Mouse (Mus musculus): ENCODE results near the gene Rtn4r. TPM values are rescaled to one million over a fixed set of nuclear protein-coding genes. Genes with fewer than 3 reads are reported as not detected.

The Rtn4r gene
- polyA plus RNA-seq (2015; fragmentation: Nextera tagmentation; extraction: Ambion mirVana), result 15.6 and 24.3 TPM in 2 replicates

DNA sequence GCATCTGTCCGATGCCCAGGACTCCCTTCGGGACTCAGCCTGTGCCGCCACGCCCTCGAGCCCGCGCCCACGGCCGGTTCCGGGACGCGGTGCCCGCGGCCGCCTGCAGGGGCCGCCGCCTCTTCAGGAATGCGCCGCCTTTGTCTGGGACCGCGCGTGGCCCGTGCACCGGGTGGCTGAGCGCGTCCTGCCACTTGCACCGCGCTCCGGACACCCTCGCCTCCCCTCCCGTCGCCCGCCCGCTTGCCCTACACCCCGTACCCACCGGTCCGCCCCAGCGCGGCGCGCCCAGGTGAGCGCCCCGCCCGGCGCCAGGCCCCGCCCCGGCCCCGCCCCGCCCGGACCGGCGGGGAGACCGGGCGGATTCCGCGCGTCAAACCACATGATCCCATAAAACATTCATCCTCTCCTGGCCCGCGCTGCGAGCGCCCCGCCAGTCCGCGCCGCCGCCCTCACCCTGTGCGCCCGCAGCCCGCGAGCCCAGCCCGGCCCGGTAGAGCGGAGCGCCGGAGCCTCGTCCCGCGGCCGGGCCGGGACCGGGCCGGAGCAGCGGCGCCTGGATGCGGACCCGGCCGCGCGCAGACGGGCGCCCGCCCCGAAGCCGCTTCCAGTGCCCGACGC lies at the start of gene Rtn4r:
Gene Rtn4r, plus strand, starts transcription at position 402 of the 621 bp plus-strand sequence.
- no peaks in the 10 kb centered on the region for H3K36me3 ChIP-seq (ENCODE audit: control insufficient read depth, insufficient read depth, low read length)
- peak within 1 kb of the TSS; percentile 84 for H3K9ac ChIP-seq (ENCODE audit: low read depth, low read length)
- peak within 1 kb of the TSS; percentile 63 for H3K4me3 ChIP-seq (ENCODE audit: low read length)
- peak within 1 kb of the TSS; percentile 80 for H3K27ac ChIP-seq (ENCODE audit: low read depth, low read length)
- H3K9me3 ChIP-seq (ENCODE audit: control insufficient read depth, low read length), result no peaks in the 10 kb centered on the region
- WGBS, result 0% methylated on average over 35 of the region's 96 CpGs
- peak within 1 kb of the TSS; percentile 87 for H3K4me2 ChIP-seq (ENCODE audit: low read length)
- peaks cover 29% of the 10 kb centered on the region for H3K4me1 ChIP-seq (ENCODE audit: control insufficient read depth, insufficient read depth, low read depth, low read length)
- peaks cover 2% of the 10 kb centered on the region; the same call in 1 of the 2 replicates for H3K27me3 ChIP-seq (replicated peaks; ENCODE audit: control insufficient read depth, insufficient read depth, low read length)
- peak; percentile 77 for ATAC-seq

GRCm38 (mm10) chr16:18078314-18079015 lies 49.0 kb upstream of the Rtn4r start:
- H3K9me3 ChIP-seq (ENCODE audit: control insufficient read depth, low read length), result no peaks in the 10 kb centered on the region
- WGBS, result 90% methylated on average over 5 of the region's 5 CpGs
- ATAC-seq, result no peak

GRCm38 (mm10) chr16:18079300-18079699 lies 48.1 kb upstream of the Rtn4r start:
- ATAC-seq, result no peak
- Histone ChIP-seq H3K9me3 (ENCODE audit: control insufficient read depth, low read length) (no peaks in the 10 kb centered on the region), H3K36me3 (ENCODE audit: control insufficient read depth, insufficient read depth, low read length) (no peaks in the 10 kb centered on the region), H3K4me1 (ENCODE audit: control insufficient read depth, insufficient read depth, low read depth, low read length) (no peaks in the 10 kb centered on the region), H3K27me3 (replicated peaks; ENCODE audit: control insufficient read depth, insufficient read depth, low read length) (no peaks in the 10 kb centered on the region), H3K27ac (ENCODE audit: low read depth, low read length) (no peak overlapping the region), H3K9ac (ENCODE audit: low read depth, low read length) (no peak overlapping the region), H3K4me3 (ENCODE audit: low read length) (no peak overlapping the region), H3K4me2 (ENCODE audit: low read length) (no peak overlapping the region)
- WGBS, result 95% methylated on average over 2 of the region's 2 CpGs

More at GRCm38 (mm10) chr16:18078314-18079015, 49.0 kb upstream of the Rtn4r start:
- Histone ChIP-seq H3K36me3 (ENCODE audit: control insufficient read depth, insufficient read depth, low read length) (no peaks in the 10 kb centered on the region), H3K9ac (ENCODE audit: low read depth, low read length) (no peak overlapping the region), H3K4me2 (ENCODE audit: low read length) (no peak overlapping the region), H3K27ac (ENCODE audit: low read depth, low read length) (no peak overlapping the region), H3K4me1 (ENCODE audit: control insufficient read depth, insufficient read depth, low read depth, low read length) (no peaks in the 10 kb centered on the region), H3K27me3 (replicated peaks; ENCODE audit: control insufficient read depth, insufficient read depth, low read length) (no peaks in the 10 kb centered on the region), H3K4me3 (ENCODE audit: low read length) (no peak overlapping the region)

DNA sequence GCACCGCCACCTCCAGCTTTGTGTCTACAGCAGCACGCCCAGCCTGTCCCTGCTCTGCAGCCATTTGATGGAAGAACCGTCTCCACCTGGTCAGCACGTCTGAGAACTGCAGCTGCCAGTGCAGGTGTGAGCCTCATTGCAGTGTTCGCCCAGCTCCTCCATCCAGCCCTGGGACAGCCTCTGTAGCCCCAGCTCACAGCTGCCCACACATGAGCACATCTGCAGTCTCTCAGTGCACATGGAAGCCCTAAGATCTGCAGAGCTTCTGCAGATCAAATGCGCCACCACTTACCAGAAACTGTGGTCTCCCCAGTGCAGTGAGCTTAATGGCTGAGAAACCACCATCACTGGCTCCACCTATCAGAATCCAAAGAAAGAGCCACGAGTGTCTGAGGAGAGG lies 47.3 kb upstream of the Rtn4r start:
- H3K9me3 ChIP-seq (ENCODE audit: control insufficient read depth, low read length), result no peaks in the 10 kb centered on the region
- H3K27ac ChIP-seq (ENCODE audit: low read depth, low read length), result no peak overlapping the region
- no peaks in the 10 kb centered on the region for H3K27me3 ChIP-seq (replicated peaks; ENCODE audit: control insufficient read depth, insufficient read depth, low read length)
- no peaks in the 10 kb centered on the region for H3K36me3 ChIP-seq (ENCODE audit: control insufficient read depth, insufficient read depth, low read length)
- no peaks in the 10 kb centered on the region for H3K4me1 ChIP-seq (ENCODE audit: control insufficient read depth, insufficient read depth, low read depth, low read length)
- H3K9ac ChIP-seq (ENCODE audit: low read depth, low read length), result no peak overlapping the region
- no peak overlapping the region for H3K4me3 ChIP-seq (ENCODE audit: low read length)
- H3K4me2 ChIP-seq (ENCODE audit: low read length), result no peak overlapping the region
- 89% methylated on average over 7 of the region's 7 CpGs for WGBS
- no peak for ATAC-seq

GRCm38 (mm10) chr16:18081149-18081827 lies 46.2 kb upstream of the Rtn4r start:
- WGBS, result 84% methylated on average over 10 of the region's 10 CpGs
- no peak for ATAC-seq
- no peaks in the 10 kb centered on the region for H3K27me3 ChIP-seq (replicated peaks; ENCODE audit: control insufficient read depth, insufficient read depth, low read length)
- H3K27ac ChIP-seq (ENCODE audit: low read depth, low read length), result no peak overlapping the region
- no peak overlapping the region for H3K4me2 ChIP-seq (ENCODE audit: low read length)
- no peak overlapping the region for H3K4me3 ChIP-seq (ENCODE audit: low read length)
- no peaks in the 10 kb centered on the region for H3K4me1 ChIP-seq (ENCODE audit: control insufficient read depth, insufficient read depth, low read depth, low read length)
- H3K36me3 ChIP-seq (ENCODE audit: control insufficient read depth, insufficient read depth, low read length), result no peaks in the 10 kb centered on the region
- H3K9ac ChIP-seq (ENCODE audit: low read depth, low read length), result no peak overlapping the region
- H3K9me3 ChIP-seq (ENCODE audit: control insufficient read depth, low read length), result no peaks in the 10 kb centered on the region

DNA sequence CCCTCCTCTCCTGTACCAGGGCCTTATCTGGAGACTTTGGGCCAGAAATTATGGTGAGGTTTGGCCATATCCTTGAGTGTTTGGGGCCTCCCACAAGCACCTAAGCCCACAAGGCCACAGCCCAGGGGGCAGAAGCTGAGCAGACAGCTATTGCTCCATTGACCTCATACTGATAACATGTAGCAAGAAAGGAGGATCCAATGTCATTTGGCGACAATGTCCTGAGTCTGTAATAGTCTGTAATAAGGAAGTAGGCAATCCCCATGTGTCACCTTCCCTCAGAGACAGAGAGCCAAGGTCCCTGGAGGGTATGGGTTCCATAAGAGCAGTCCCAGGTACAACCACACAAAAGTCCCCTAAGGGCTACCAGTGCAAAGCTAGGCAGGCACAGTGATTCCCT lies 45.2 kb upstream of the Rtn4r start:
- Histone ChIP-seq H3K4me3 (ENCODE audit: low read length) (no peak overlapping the region), H3K36me3 (ENCODE audit: control insufficient read depth, insufficient read depth, low read length) (no peaks in the 10 kb centered on the region), H3K9ac (ENCODE audit: low read depth, low read length) (no peak overlapping the region), H3K4me1 (ENCODE audit: control insufficient read depth, insufficient read depth, low read depth, low read length) (no peaks in the 10 kb centered on the region), H3K9me3 (ENCODE audit: control insufficient read depth, low read length) (no peaks in the 10 kb centered on the region), H3K27me3 (replicated peaks; ENCODE audit: control insufficient read depth, insufficient read depth, low read length) (peaks cover under 1% of the 10 kb centered on the region; the same call in 1 of the 2 replicates), H3K4me2 (ENCODE audit: low read length) (no peak overlapping the region), H3K27ac (ENCODE audit: low read depth, low read length) (no peak overlapping the region)
- ATAC-seq, result no peak
- WGBS, result 97% methylated on average over 1 of the region's 1 CpGs

DNA sequence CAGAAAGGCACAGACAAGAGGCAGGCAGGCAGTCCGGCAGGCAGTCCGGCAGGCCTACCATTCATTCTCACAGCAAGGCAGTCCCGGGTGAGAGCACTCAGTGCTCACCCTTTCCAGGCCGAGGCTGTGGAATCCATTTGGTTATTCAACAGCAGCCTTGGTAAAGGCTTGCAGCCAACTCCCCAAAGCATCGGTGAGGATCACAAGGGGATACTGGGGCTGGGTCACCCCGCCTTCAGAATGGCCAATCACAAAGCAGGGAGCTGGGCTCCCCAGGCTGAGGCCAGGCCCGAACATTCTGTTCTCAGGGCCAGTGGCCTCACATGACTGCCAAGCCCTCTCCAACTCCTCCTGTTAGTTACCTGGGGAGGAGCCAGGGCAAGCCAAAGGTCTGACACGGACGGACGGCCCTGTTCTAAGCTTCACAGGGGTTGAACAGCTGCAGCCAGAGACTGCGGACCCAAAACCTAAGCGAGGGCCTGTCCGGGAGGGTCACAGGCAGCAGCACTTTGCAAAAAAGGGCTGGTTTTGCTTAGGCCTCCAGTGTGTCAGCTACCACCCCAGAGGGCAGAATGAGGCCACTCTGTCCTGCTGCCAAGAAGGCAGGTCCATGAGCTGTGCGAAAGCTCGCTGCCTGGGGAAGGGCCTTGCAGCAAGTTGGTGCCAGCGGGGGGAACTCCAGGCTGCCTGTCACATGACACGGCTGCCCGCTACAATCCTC lies 44.1 kb upstream of the Rtn4r start:
- Histone ChIP-seq H3K4me3 (ENCODE audit: low read length) (no peak overlapping the region), H3K4me1 (ENCODE audit: control insufficient read depth, insufficient read depth, low read depth, low read length) (peaks cover 5% of the 10 kb centered on the region), H3K9ac (ENCODE audit: low read depth, low read length) (no peak overlapping the region), H3K9me3 (ENCODE audit: control insufficient read depth, low read length) (no peaks in the 10 kb centered on the region), H3K27me3 (replicated peaks; ENCODE audit: control insufficient read depth, insufficient read depth, low read length) (peaks cover 10% of the 10 kb centered on the region), H3K4me2 (ENCODE audit: low read length) (no peak overlapping the region), H3K36me3 (ENCODE audit: control insufficient read depth, insufficient read depth, low read length) (no peaks in the 10 kb centered on the region), H3K27ac (ENCODE audit: low read depth, low read length) (peak overlapping the region; percentile 46; the same call in 1 of the 2 replicates)
- peak; percentile 81 for ATAC-seq
- WGBS, result 68% methylated on average over 18 of the region's 18 CpGs

GRCm38 (mm10) chr16:18084262-18084661 lies 43.2 kb upstream of the Rtn4r start:
- no peak overlapping the region for H3K27ac ChIP-seq (ENCODE audit: low read depth, low read length)
- WGBS, result 91% methylated on average over 7 of the region's 7 CpGs

More at GRCm38 (mm10) chr16:18084262-18084661, 43.2 kb upstream of the Rtn4r start:
- H3K27me3 ChIP-seq (replicated peaks; ENCODE audit: control insufficient read depth, insufficient read depth, low read length), result peaks cover 10% of the 10 kb centered on the region
- H3K4me1 ChIP-seq (ENCODE audit: control insufficient read depth, insufficient read depth, low read depth, low read length), result peaks cover 11% of the 10 kb centered on the region
- H3K4me3 ChIP-seq (ENCODE audit: low read length), result no peak overlapping the region
- H3K36me3 ChIP-seq (ENCODE audit: control insufficient read depth, insufficient read depth, low read length), result no peaks in the 10 kb centered on the region
- no peak for ATAC-seq
- no peaks in the 10 kb centered on the region for H3K9me3 ChIP-seq (ENCODE audit: control insufficient read depth, low read length)
- no peak overlapping the region for H3K4me2 ChIP-seq (ENCODE audit: low read length)
- H3K9ac ChIP-seq (ENCODE audit: low read depth, low read length), result no peak overlapping the region

Data from hindbrain, embryonic 16.5 days (tissue).